Mouse (Mus musculus) brain, embryonic 14.5 days (tissue): ENCODE results near the gene Nrxn2.

Source experiments
- CTCF ChIP-seq: fragments of 200-500 bp; IDR thresholded peaks from 2 replicates; pipeline ENCODE4 v1.5.1; 2012; ENCODE audit warnings: inconsistent platforms, mild to moderate bottlenecking, moderate library complexity, borderline replicate concordance; ENCODE audit not compliant: insufficient read depth, insufficient read length; ENCODE audit errors: extremely low read depth
- POLR2A ChIP-seq: fragments of 200-500 bp; IDR thresholded peaks from 2 replicates; pipeline ENCODE4 v1.6.1; 2012; ENCODE audit warnings: mild to moderate bottlenecking, inconsistent platforms, borderline replicate concordance; ENCODE audit not compliant: poor library complexity, insufficient read depth, insufficient read length, severe bottlenecking; ENCODE audit errors: extremely low read depth

GRCm38 (mm10) chr19:6452672-6453310 lies 34.3 kb downstream of the Nrxn2 start:
- TF ChIP-seq CTCF (no peak), POLR2A (no peak)
